Mouse (Mus musculus): ENCODE results near the gene Atn1. TPM values are rescaled to one million over a fixed set of nuclear protein-coding genes. Genes with fewer than 3 reads are reported as not detected.

Gene Atn1
- polyA plus RNA-seq, 1 experiment: 37.4 TPM

DNA sequence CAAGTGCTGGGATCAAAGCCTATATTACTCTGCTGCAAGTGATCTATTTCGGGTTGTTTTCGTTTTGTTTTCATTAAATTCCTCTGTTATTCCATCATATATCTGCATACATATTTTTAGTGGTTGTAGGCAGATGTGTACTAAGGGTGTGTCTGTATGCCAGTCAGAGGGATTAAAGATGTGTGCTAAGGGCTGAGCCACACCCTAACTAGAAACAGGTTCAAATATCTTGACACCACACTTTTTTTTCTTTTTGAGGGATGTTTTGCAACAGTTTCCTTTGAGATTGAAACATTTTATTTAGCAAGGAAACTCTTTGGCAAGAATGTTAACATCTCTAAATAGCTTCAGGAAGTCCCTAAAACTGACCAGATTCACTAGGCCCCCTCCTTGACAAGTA, 39.9 kb upstream of the Atn1 start:
- no peaks in the 10 kb centered on the region for H3K36me3 ChIP-seq (ENCODE audit: control insufficient read depth, insufficient read depth, low read length)
- TF ChIP-seq POLR2A (IDR thresholded peaks at IDR 0.05; ENCODE audit: low read depth, low read length): no peak
- WGBS: 88% methylated on average over 2 of the region's 2 CpGs
- no peaks in the 10 kb centered on the region for H3K27me3 ChIP-seq (ENCODE audit: control insufficient read depth, insufficient read depth, low read length)
- DNase-seq (ENCODE audit: low read depth in 1 of 2, low spot score in 2 of 2): no peak
- no peaks in the 10 kb centered on the region for H3K4me1 ChIP-seq (ENCODE audit: control insufficient read depth, insufficient read depth, insufficient read length)
- H3K4me3 ChIP-seq (ENCODE audit: extremely low read depth, insufficient read depth, insufficient read length): no peak overlapping the region
- no peak overlapping the region for H3K27ac ChIP-seq (ENCODE audit: insufficient read depth, low read length)

DNA sequence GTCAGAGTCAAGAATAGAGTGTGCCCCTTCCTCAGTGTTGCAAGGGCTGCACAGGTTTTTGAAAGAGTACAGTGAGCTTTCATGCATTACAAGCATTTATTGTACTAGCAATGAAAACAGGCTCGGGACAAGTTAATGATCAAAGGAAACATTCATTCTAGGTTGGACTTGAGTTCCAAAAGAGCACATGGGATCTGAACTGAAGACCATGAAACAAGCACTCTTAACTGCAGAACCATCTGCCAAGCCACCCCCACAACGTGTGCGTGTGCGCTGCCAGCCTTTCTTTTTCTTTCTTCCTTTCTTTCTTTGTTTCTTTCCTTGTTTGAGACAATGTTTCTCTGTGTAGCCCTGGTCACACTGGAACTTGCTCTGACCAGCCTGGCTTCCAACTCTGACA, 39.5 kb upstream of the Atn1 start:
- DNase-seq (ENCODE audit: low read depth in 1 of 2, low spot score in 2 of 2): no peak
- WGBS: 82% methylated on average over 4 of the region's 4 CpGs
- H3K27me3 ChIP-seq (ENCODE audit: control insufficient read depth, insufficient read depth, low read length): no peaks in the 10 kb centered on the region
- H3K27ac ChIP-seq (ENCODE audit: insufficient read depth, low read length): no peak overlapping the region
- no peak overlapping the region for H3K4me3 ChIP-seq (ENCODE audit: extremely low read depth, insufficient read depth, insufficient read length)
- TF ChIP-seq POLR2A (IDR thresholded peaks at IDR 0.05; ENCODE audit: low read depth, low read length) (no peak), CTCF (IDR thresholded peaks at IDR 0.05; ENCODE audit: extremely low read depth, insufficient read depth, insufficient read length, insufficient replicate concordance) (no peak)
- no peaks in the 10 kb centered on the region for H3K4me1 ChIP-seq (ENCODE audit: control insufficient read depth, insufficient read depth, insufficient read length)
- H3K36me3 ChIP-seq (ENCODE audit: control insufficient read depth, insufficient read depth, low read length): no peaks in the 10 kb centered on the region

DNA sequence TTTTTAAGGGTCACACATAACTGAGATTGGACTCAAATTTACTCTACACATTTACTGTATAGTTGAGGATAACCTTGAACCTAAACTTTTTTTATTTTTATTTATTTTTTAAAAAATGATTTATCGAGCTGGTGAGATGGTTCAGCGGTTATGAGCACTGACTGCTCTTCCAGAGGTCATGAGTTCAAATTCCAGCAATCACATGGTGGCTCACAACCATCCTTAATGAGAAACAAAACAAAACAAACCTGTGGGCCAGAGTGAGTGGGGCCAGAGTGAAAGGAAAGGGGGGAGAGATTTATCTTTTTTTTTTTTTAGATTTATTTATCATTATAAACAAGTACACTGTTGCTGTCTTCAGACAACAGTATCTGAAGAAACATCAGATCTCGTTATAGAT, 35.6 kb upstream of the Atn1 start:
- TF ChIP-seq POLR2A (IDR thresholded peaks at IDR 0.05; ENCODE audit: low read depth, low read length): no peak
- TF ChIP-seq CTCF (IDR thresholded peaks at IDR 0.05; ENCODE audit: extremely low read depth, insufficient read depth, insufficient read length, insufficient replicate concordance): no peak
- DNase-seq (ENCODE audit: low read depth in 1 of 2, low spot score in 2 of 2): no peak
- WGBS: 86% methylated on average over 3 of the region's 3 CpGs
- Histone ChIP-seq H3K27ac (ENCODE audit: insufficient read depth, low read length) (no peak overlapping the region), H3K4me1 (ENCODE audit: control insufficient read depth, insufficient read depth, insufficient read length) (no peaks in the 10 kb centered on the region), H3K36me3 (ENCODE audit: control insufficient read depth, insufficient read depth, low read length) (no peaks in the 10 kb centered on the region), H3K27me3 (ENCODE audit: control insufficient read depth, insufficient read depth, low read length) (no peaks in the 10 kb centered on the region), H3K4me3 (ENCODE audit: extremely low read depth, insufficient read depth, insufficient read length) (no peak overlapping the region)

DNA sequence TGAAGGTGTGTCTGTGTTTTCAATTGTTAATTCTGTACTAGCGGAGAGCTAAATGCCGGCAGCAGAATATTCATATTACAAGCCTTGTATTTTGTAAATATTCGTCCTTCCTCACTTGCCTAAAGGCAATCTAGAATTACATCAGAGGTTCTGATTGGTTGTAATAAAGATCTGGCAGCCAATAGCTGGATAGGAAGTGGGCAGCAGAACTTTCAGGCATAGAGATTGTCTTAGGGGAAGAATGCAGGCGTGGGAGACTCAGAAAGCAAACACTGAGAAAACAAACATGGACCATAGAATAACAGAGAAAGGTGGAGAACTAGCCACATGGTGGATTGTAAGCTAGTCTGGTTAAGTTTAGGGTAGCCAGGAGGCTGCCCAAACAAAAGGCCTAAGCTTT, 33.8 kb upstream of the Atn1 start:
- H3K4me1 ChIP-seq (ENCODE audit: control insufficient read depth, insufficient read depth, insufficient read length): no peaks in the 10 kb centered on the region
- TF ChIP-seq CTCF (IDR thresholded peaks at IDR 0.05; ENCODE audit: extremely low read depth, insufficient read depth, insufficient read length, insufficient replicate concordance): no peak
- no peak for TF ChIP-seq POLR2A (IDR thresholded peaks at IDR 0.05; ENCODE audit: low read depth, low read length)

DNA sequence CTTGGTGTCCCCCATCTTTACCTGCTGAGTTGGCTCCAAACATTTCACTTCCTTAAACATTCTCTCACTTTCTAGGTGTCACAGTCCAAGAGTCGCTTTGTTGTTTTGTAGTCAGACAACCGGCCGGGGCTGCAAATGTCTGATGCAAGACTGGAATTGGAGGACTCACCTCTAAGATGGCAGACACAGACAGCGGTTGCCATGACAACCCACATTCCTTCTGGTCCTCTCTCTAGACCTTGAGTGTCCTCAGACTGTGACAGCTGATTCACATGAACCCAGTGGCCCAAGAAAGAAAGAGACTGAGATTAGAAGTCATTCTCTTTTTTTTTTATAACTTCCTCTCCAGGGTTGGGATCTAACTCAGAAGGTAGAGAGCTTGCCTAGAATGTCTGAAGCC, 33.2 kb upstream of the Atn1 start:
- TF ChIP-seq CTCF (IDR thresholded peaks at IDR 0.05; ENCODE audit: extremely low read depth, insufficient read depth, insufficient read length, insufficient replicate concordance): no peak
- TF ChIP-seq POLR2A (IDR thresholded peaks at IDR 0.05; ENCODE audit: low read depth, low read length): no peak
- Histone ChIP-seq H3K27ac (ENCODE audit: insufficient read depth, low read length) (no peak overlapping the region), H3K4me3 (ENCODE audit: extremely low read depth, insufficient read depth, insufficient read length) (no peak overlapping the region), H3K4me1 (ENCODE audit: control insufficient read depth, insufficient read depth, insufficient read length) (no peaks in the 10 kb centered on the region), H3K27me3 (ENCODE audit: control insufficient read depth, insufficient read depth, low read length) (no peaks in the 10 kb centered on the region), H3K36me3 (ENCODE audit: control insufficient read depth, insufficient read depth, low read length) (no peaks in the 10 kb centered on the region)
- 86% methylated on average over 4 of the region's 4 CpGs for WGBS
- no peak for DNase-seq (ENCODE audit: low read depth in 1 of 2, low spot score in 2 of 2)

More for the DNA sequence above, 33.8 kb upstream of the Atn1 start:
- no peaks in the 10 kb centered on the region for H3K27me3 ChIP-seq (ENCODE audit: control insufficient read depth, insufficient read depth, low read length)
- 81% methylated on average over 4 of the region's 4 CpGs for WGBS
- no peak overlapping the region for H3K4me3 ChIP-seq (ENCODE audit: extremely low read depth, insufficient read depth, insufficient read length)
- no peak for DNase-seq (ENCODE audit: low read depth in 1 of 2, low spot score in 2 of 2)
- H3K27ac ChIP-seq (ENCODE audit: insufficient read depth, low read length): no peak overlapping the region
- no peaks in the 10 kb centered on the region for H3K36me3 ChIP-seq (ENCODE audit: control insufficient read depth, insufficient read depth, low read length)

DNA sequence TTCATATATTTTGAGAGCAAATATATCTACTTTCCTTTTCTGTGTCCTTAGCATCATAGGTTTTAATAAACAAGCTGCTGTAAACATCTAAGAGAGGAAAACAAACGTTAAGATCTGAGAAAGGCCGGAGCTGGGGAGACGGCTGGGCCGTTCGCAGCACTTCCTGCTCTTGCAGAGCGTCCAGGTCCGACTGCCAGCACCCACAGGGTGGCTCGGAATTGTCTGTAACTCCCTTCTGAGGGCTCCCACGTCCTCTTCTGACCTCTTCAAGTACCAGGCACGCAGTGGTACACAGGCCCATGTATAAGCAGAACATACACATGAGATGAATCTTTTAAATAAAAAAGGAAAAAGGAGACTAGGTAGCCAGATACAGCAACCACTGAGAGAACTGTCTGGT, 31.4 kb upstream of the Atn1 start:
- DNase-seq (ENCODE audit: low read depth in 1 of 2, low spot score in 2 of 2): no peak
- WGBS: 85% methylated on average over 10 of the region's 10 CpGs
- Histone ChIP-seq H3K4me3 (ENCODE audit: extremely low read depth, insufficient read depth, insufficient read length) (no peak overlapping the region), H3K36me3 (ENCODE audit: control insufficient read depth, insufficient read depth, low read length) (no peaks in the 10 kb centered on the region), H3K27me3 (ENCODE audit: control insufficient read depth, insufficient read depth, low read length) (no peaks in the 10 kb centered on the region), H3K4me1 (ENCODE audit: control insufficient read depth, insufficient read depth, insufficient read length) (no peaks in the 10 kb centered on the region), H3K27ac (ENCODE audit: insufficient read depth, low read length) (no peak overlapping the region)
- TF ChIP-seq POLR2A (IDR thresholded peaks at IDR 0.05; ENCODE audit: low read depth, low read length): no peak
- TF ChIP-seq CTCF (IDR thresholded peaks at IDR 0.05; ENCODE audit: extremely low read depth, insufficient read depth, insufficient read length, insufficient replicate concordance): no peak

DNA sequence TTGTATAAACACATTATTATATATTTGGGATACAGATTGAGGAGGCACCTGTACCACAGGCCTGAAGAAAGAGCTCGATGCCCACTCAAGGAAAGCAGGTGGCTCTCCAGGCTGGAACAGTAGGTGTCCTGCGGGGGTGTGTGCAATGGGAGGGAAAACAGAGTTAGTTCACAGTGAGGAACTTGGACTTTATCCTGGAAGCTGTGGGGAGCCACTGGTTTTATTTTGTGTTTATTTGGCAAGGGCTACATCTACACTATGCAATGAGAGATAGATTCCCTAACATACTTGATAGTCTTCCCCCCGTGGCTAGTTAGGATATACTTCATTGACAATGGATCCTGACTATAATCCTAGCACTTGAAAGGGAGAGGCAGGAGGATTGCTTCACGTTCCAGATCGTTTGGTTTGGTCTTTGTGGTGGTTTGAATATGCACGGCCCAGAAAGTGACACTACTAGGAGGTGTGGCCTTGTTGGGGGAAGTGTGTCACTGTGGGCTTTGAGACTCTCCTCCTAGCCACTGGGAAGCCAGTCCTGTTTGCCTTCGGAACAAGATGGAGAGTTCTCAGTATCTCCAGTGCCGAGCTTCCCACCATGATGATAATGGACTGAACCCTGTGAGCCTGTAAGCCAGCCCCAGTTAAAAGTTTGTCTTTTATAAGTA, 30.6 kb upstream of the Atn1 start:
- 47% methylated on average over 8 of the region's 8 CpGs for WGBS
- Histone ChIP-seq H3K27ac (ENCODE audit: insufficient read depth, low read length) (no peak overlapping the region), H3K4me1 (ENCODE audit: control insufficient read depth, insufficient read depth, insufficient read length) (peaks cover 3% of the 10 kb centered on the region; the same call in 1 of the 2 replicates), H3K36me3 (ENCODE audit: control insufficient read depth, insufficient read depth, low read length) (no peaks in the 10 kb centered on the region), H3K27me3 (ENCODE audit: control insufficient read depth, insufficient read depth, low read length) (no peaks in the 10 kb centered on the region), H3K4me3 (ENCODE audit: extremely low read depth, insufficient read depth, insufficient read length) (no peak overlapping the region)
- TF ChIP-seq CTCF (IDR thresholded peaks at IDR 0.05; ENCODE audit: extremely low read depth, insufficient read depth, insufficient read length, insufficient replicate concordance): no peak
- TF ChIP-seq POLR2A (IDR thresholded peaks at IDR 0.05; ENCODE audit: low read depth, low read length): no peak
- DNase-seq (ENCODE audit: low read depth in 1 of 2, low spot score in 2 of 2): no peak

Data from spleen, adult 2 months (tissue).